ENCODE assay signal across 11 mouse cellular contexts in the genomic region with DNA sequence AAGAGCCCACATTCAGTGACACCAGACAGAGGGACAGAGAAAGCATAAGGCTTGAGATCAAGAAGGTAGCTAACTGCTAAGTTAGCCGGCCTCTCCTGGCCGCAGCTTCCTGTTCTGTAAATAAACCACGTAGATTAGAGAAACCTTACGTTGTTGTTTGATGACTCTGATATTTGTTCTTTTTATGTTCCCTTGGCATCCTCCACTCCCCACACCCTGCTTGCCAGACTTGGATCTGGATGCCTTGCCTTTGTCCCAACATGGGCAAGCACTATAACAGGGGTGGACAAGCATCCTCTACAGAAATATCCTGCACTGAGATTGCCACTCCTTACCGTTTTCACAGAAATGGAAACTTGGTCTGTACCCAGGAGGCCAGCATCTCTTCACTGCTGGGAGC.
DNase-seq lines count a peak whose midpoint lies in the region; ATAC-seq and TF ChIP-seq lines count a peak whose summit lies in the region.
"Had no signal": no experiment of that assay in that cellular context is flagged by ENCODE, and none has a peak within 500 bp of the region (broad histone marks: within the 10 kb centered on the region; RNA-seq: fewer than 3 reads in every experiment).

No protein-coding gene starts in this region.

- H3K27ac ChIP-seq in gastrocnemius, adult 2 months, result peak overlapping the region; percentile 28; the same call in 1 of the 2 replicates
- peak overlapping the region; percentile 54; the same call in 1 of the 2 replicates for H3K27ac ChIP-seq in lung, embryonic 16.5 days (ENCODE audit: low read length)
- no peak overlapping the region for H3K27ac ChIP-seq in kidney, embryonic 14.5 days (ENCODE audit: low read depth, low read length)
- no peak overlapping the region for H3K27ac ChIP-seq in forebrain, embryonic 13.5 days
- H3K27ac ChIP-seq: limb, embryonic 15.5 days had no signal

- H3K9ac ChIP-seq in lung, embryonic 16.5 days (ENCODE audit: low read length), result no peak overlapping the region
- H3K9ac ChIP-seq in kidney, embryonic 14.5 days (ENCODE audit: low read depth, low read length), result no peak overlapping the region
- H3K9ac ChIP-seq in forebrain, embryonic 13.5 days, result no peak overlapping the region
- H3K9ac ChIP-seq: limb, embryonic 15.5 days had no signal

- H3K27me3 ChIP-seq in lung, embryonic 16.5 days (ENCODE audit: control insufficient read depth, insufficient read depth, low read depth, low read length), result no peaks in the 10 kb centered on the region
- no peaks in the 10 kb centered on the region for H3K27me3 ChIP-seq in kidney, embryonic 14.5 days (ENCODE audit: control insufficient read depth, insufficient read depth, low read length)
- no peaks in the 10 kb centered on the region for H3K27me3 ChIP-seq in forebrain, embryonic 13.5 days
- H3K27me3 ChIP-seq: limb, embryonic 15.5 days had no signal

- no peak for ATAC-seq in lung, embryonic 16.5 days (ENCODE audit: low read depth)
- no peak for ATAC-seq in kidney, embryonic 14.5 days (ENCODE audit: low FRiP score, low TSS enrichment)
- no peak for ATAC-seq in forebrain, embryonic 13.5 days

- H3K9me3 ChIP-seq in lung, embryonic 16.5 days (ENCODE audit: control insufficient read depth, low read length), result no peaks in the 10 kb centered on the region
- H3K9me3 ChIP-seq in kidney, embryonic 14.5 days (ENCODE audit: control insufficient read depth, low read length), result no peaks in the 10 kb centered on the region
- no peaks in the 10 kb centered on the region for H3K9me3 ChIP-seq in forebrain, embryonic 13.5 days (replicated peaks)
- H3K9me3 ChIP-seq: limb, embryonic 15.5 days had no signal

- no peak overlapping the region for H3K4me2 ChIP-seq in lung, embryonic 16.5 days (ENCODE audit: low read depth, low read length)
- H3K4me2 ChIP-seq in kidney, embryonic 14.5 days (replicated peaks; ENCODE audit: low read depth, low read length), result no peak overlapping the region
- H3K4me2 ChIP-seq in forebrain, embryonic 13.5 days, result no peak overlapping the region
- H3K4me2 ChIP-seq: limb, embryonic 15.5 days had no signal

- intact Hi-C loops in gastrocnemius, adult 2 months (cut with DNase I), result no loop called here
- intact Hi-C loops in gastrocnemius, postnatal 14 days (cut with DNase I; ENCODE audit: low total_unique reads), result no loop called here

- H3K4me1 ChIP-seq in lung, embryonic 16.5 days (replicated peaks; ENCODE audit: control insufficient read depth, insufficient read depth, low read length), result peaks cover 19% of the 10 kb centered on the region
- H3K4me1 ChIP-seq in kidney, embryonic 14.5 days (ENCODE audit: control insufficient read depth, insufficient read depth, low read length), result 0 out of 2 replicates have a peak, but pooled peaks cover 8% of the 10 kb centered on the region
- no peaks in the 10 kb centered on the region for H3K4me1 ChIP-seq in forebrain, embryonic 13.5 days

- H3K4me3 ChIP-seq in gastrocnemius, adult 2 months, result no peak overlapping the region
- H3K4me3 ChIP-seq in lung, embryonic 16.5 days (ENCODE audit: low read length), result no peak overlapping the region
- no peak overlapping the region for H3K4me3 ChIP-seq in kidney, embryonic 14.5 days (ENCODE audit: low read length)
- no peak overlapping the region for H3K4me3 ChIP-seq in forebrain, embryonic 13.5 days
- H3K4me3 ChIP-seq: limb, embryonic 15.5 days had no signal

- TF ChIP-seq CTCF in gastrocnemius, adult 2 months (IDR thresholded peaks at IDR 0.05), result no peak

- 34% methylated on average over 5 of the region's 5 CpGs for WGBS in lung, embryonic 16.5 days
- 72% methylated on average over 5 of the region's 5 CpGs for WGBS in kidney, embryonic 14.5 days
- 88% methylated on average over 5 of the region's 5 CpGs for WGBS in forebrain, embryonic 13.5 days

- H3K36me3 ChIP-seq in lung, embryonic 16.5 days (ENCODE audit: control insufficient read depth, insufficient read depth, low read length), result no peaks in the 10 kb centered on the region
- no peaks in the 10 kb centered on the region for H3K36me3 ChIP-seq in kidney, embryonic 14.5 days (ENCODE audit: control insufficient read depth, insufficient read depth, low read length)
- no peaks in the 10 kb centered on the region for H3K36me3 ChIP-seq in forebrain, embryonic 13.5 days (ENCODE audit: poor library complexity, severe bottlenecking)
- H3K36me3 ChIP-seq: limb, embryonic 15.5 days had no signal

- no peak for DNase-seq in gastrocnemius, adult 2 months
- DNase-seq in gastrocnemius, postnatal 14 days, result no peak
- DNase-seq in thymus, postnatal 25 days, result peak; percentile 15
- no peak for DNase-seq in thymus, postnatal 4 days
- no peak for DNase-seq in cerebellum, adult 11 months
- DNase-seq: cerebellum, adult 8-10 months; right cerebral cortex, postnatal 25 days had no signal

Comparison
In these comparisons a context has a peak if more than half of its experiments do, and no peak if none do; other contexts are left out.
1. H3K27ac ChIP-seq: peak in gastrocnemius, adult 2 months (single experiment) and lung, embryonic 16.5 days (single experiment); none in kidney, embryonic 14.5 days (single experiment) and forebrain, embryonic 13.5 days (single experiment).